Mouse (Mus musculus) G1E (cell line): Measurements from ENCODE around the gene Scn3b. TPM values are rescaled to one million over a fixed set of nuclear protein-coding genes. Genes with fewer than 3 reads are reported as not detected.

Experiments used
- ATAC-seq: 2 replicates; pipeline ENCODE4 v1.8.0; 2016; ENCODE audit warnings: mild to moderate bottlenecking; ENCODE audit not compliant: insufficient number of reproducible peaks, poor library complexity, low FRiP score, severe bottlenecking; ENCODE audit errors: extremely low read depth
- DNase-seq: peaks from one replicate; pipeline ENCODE4 v3.0.0; 2012; ENCODE audit warnings: low spot score
- H3K27me3 ChIP-seq: 2 replicates; pipeline ENCODE4 v1.6.1; 2012; ENCODE audit warnings: mild to moderate bottlenecking, low read length, inconsistent platforms; ENCODE audit not compliant: insufficient read depth
- H3K36me3 ChIP-seq: replicated peaks from 2 replicates; pipeline ENCODE3; 2012; ENCODE audit warnings: mild to moderate bottlenecking, inconsistent platforms
- H3K4me1 ChIP-seq: 2 replicates; pipeline ENCODE4 v1.6.1; 2012; ENCODE audit warnings: low read depth, low read length, inconsistent platforms, mixed read lengths; ENCODE audit not compliant: insufficient read depth
- H3K4me3 ChIP-seq: 2 replicates; pipeline ENCODE4 v1.5.1; 2012; ENCODE audit warnings: low read depth, mild to moderate bottlenecking, inconsistent platforms, low read length, moderate library complexity, mixed read lengths
- H3K9me3 ChIP-seq: replicated peaks from 2 replicates; pipeline ENCODE4 v1.6.1; 2012; ENCODE audit warnings: inconsistent platforms
- CTCF ChIP-seq: IDR thresholded peaks from 2 replicates; pipeline ENCODE4 v1.5.1; 2012; ENCODE audit warnings: low read depth, low read length, inconsistent platforms, mixed read lengths
- GATA1 ChIP-seq: IDR thresholded peaks from 2 replicates; pipeline ENCODE4 v1.6.1; 2012; ENCODE audit warnings: borderline replicate concordance, low read length, inconsistent platforms, mixed read lengths
- GATA2 ChIP-seq: IDR thresholded peaks from 2 replicates; pipeline ENCODE4 v1.6.1; 2012; ENCODE audit warnings: low read depth, low read length, inconsistent platforms, borderline replicate concordance
- POLR2AphosphoS5 ChIP-seq: IDR thresholded peaks from 2 replicates; pipeline ENCODE4 v1.6.1; 2012; ENCODE audit warnings: low read depth, low read length, inconsistent platforms; ENCODE audit not compliant: insufficient replicate concordance
- TAL1 ChIP-seq: conservative IDR thresholded peaks from 2 replicates; pipeline ENCODE4 v1.6.1; 2012; ENCODE audit warnings: low read depth, low read length, inconsistent platforms, mixed read lengths
- polyA plus RNA-seq: library from polyadenylated mRNA; stranded (reverse); fragments of >175 nt; gene quantifications from 2 replicates; pipeline ENCODE4 v1.2.3, GENCODE M21; 2012
- total RNA-seq, 2 experiments: library from RNA; stranded (forward) in 1 of 2; stranded (reverse) in 1 of 2; fragments of 200-1000 nt in 1 of 2; fragments of >200 nt in 1 of 2; fragmentation: Nextera tagmentation in 1 of 2; gene quantifications; 2 replicates each; pipeline ENCODE4 v1.2.3; 2014 to 2017

Scn3b gene
- total and polyA plus RNA-seq, 3 experiments = 0.05 TPM; not detected in 2

GRCm38 (mm10) chr9:40277671-40278070, 8.7 kb downstream of the Scn3b start:
- TF ChIP-seq GATA2 (no peak), POLR2AphosphoS5 (no peak), CTCF (no peak), TAL1 (no peak), GATA1 (no peak)
- no peak for ATAC-seq
- no peak overlapping the region for H3K4me3 ChIP-seq

GRCm38 (mm10) chr9:40279438-40279837, 10.4 kb downstream of the Scn3b start:
- TF ChIP-seq GATA1 (no peak), CTCF (no peak), TAL1 (no peak), GATA2 (no peak), POLR2AphosphoS5 (no peak)
- no peaks in the 10 kb centered on the region for H3K36me3 ChIP-seq
- no peak for ATAC-seq
- H3K4me3 ChIP-seq = no peak overlapping the region
- no peak for DNase-seq
- no peaks in the 10 kb centered on the region for H3K4me1 ChIP-seq
- peaks cover 17% of the 10 kb centered on the region; the same call in 1 of the 2 replicates for H3K9me3 ChIP-seq
- H3K27me3 ChIP-seq = no peaks in the 10 kb centered on the region

More at GRCm38 (mm10) chr9:40277671-40278070, 8.7 kb downstream of the Scn3b start:
- H3K36me3 ChIP-seq = no peaks in the 10 kb centered on the region
- no peaks in the 10 kb centered on the region for H3K4me1 ChIP-seq
- DNase-seq = no peak
- H3K9me3 ChIP-seq = peaks cover 19% of the 10 kb centered on the region
- no peaks in the 10 kb centered on the region for H3K27me3 ChIP-seq

- H3K27me3 ChIP-seq = no peaks in the 10 kb centered on the region
- H3K4me1 ChIP-seq = no peaks in the 10 kb centered on the region
- no peak for DNase-seq
- H3K9me3 ChIP-seq = peaks cover 11% of the 10 kb centered on the region; the same call in 1 of the 2 replicates
- no peak for ATAC-seq
- TF ChIP-seq POLR2AphosphoS5 = no peak
- no peak for TF ChIP-seq GATA1
- no peak for TF ChIP-seq TAL1
- no peak for TF ChIP-seq GATA2
- no peak for TF ChIP-seq CTCF
- no peak overlapping the region for H3K4me3 ChIP-seq
- no peaks in the 10 kb centered on the region for H3K36me3 ChIP-seq
Measured at GRCm38 (mm10) chr9:40282968-40283367, 14.0 kb downstream of the Scn3b start.

GRCm38 (mm10) chr9:40292475-40292874, 23.5 kb downstream of the Scn3b start:
- no peak for ATAC-seq
- H3K9me3 ChIP-seq = peaks cover 11% of the 10 kb centered on the region
- H3K27me3 ChIP-seq = no peaks in the 10 kb centered on the region
- no peaks in the 10 kb centered on the region for H3K36me3 ChIP-seq
- no peak for DNase-seq
- H3K4me1 ChIP-seq = no peaks in the 10 kb centered on the region
- TF ChIP-seq TAL1 (no peak), CTCF (no peak)
- no peak overlapping the region for H3K4me3 ChIP-seq

GRCm38 (mm10) chr9:40293286-40293685, 24.3 kb downstream of the Scn3b start:
- H3K9me3 ChIP-seq = peaks cover 16% of the 10 kb centered on the region
- ATAC-seq = no peak
- TF ChIP-seq POLR2AphosphoS5 = no peak
- no peak for TF ChIP-seq TAL1
- no peak for TF ChIP-seq GATA2
- no peak for TF ChIP-seq GATA1
- no peak for TF ChIP-seq CTCF

GRCm38 (mm10) chr9:40293740-40294139, 24.7 kb downstream of the Scn3b start:
- TF ChIP-seq TAL1 = no peak
- TF ChIP-seq GATA2 = no peak
- TF ChIP-seq GATA1 = no peak
- TF ChIP-seq CTCF = no peak
- TF ChIP-seq POLR2AphosphoS5 = no peak
- Histone ChIP-seq H3K27me3 (no peaks in the 10 kb centered on the region), H3K4me3 (no peak overlapping the region), H3K9me3 (peaks cover 16% of the 10 kb centered on the region), H3K4me1 (no peaks in the 10 kb centered on the region), H3K36me3 (no peaks in the 10 kb centered on the region)
- DNase-seq (no peak), ATAC-seq (no peak)

More at GRCm38 (mm10) chr9:40293286-40293685, 24.3 kb downstream of the Scn3b start:
- DNase-seq = no peak
- H3K27me3 ChIP-seq = no peaks in the 10 kb centered on the region
- H3K36me3 ChIP-seq = no peaks in the 10 kb centered on the region
- no peaks in the 10 kb centered on the region for H3K4me1 ChIP-seq
- no peak overlapping the region for H3K4me3 ChIP-seq
